Mouse (Mus musculus): ENCODE results near the gene Fggy. TPM values are rescaled to one million over a fixed set of nuclear protein-coding genes. Genes with fewer than 3 reads are reported as not detected.

The Fggy gene
- polyA plus RNA-seq (2017; shearing (Covaris generic)), result 5.3 TPM

DNA sequence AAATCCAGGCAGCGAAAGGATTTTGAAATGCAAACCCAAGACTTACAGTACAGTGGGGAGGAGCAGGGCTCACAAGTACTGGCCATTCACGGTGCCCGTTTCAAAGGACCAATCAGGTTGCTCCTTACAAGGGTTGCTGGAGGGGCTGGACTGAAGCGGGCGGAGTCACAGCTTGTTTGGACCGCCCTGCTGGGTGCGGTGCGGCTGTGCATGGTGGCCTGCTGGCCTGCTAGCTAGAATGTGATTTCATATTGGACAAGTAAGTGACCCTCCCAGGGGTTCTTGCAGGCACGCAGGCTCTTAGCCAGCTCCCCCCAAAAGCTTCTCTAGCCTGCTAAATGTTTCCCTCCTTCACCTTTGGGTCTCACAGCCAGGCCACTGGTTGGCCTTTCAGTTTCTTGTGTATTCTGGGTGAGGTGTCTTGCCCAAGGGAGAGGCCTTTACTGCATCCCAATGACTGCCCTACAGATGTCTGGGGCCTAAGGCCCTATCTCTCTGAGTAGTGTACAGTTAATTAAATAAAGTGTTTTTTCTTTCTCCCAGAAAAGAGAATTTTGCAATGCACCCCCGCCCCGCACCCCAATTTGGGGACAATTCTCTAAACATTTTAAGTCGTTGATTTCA, at the start of gene Fggy:
Fggy (plus strand) TSS at position 175 of the 624 bp plus-strand sequence.

DNA sequence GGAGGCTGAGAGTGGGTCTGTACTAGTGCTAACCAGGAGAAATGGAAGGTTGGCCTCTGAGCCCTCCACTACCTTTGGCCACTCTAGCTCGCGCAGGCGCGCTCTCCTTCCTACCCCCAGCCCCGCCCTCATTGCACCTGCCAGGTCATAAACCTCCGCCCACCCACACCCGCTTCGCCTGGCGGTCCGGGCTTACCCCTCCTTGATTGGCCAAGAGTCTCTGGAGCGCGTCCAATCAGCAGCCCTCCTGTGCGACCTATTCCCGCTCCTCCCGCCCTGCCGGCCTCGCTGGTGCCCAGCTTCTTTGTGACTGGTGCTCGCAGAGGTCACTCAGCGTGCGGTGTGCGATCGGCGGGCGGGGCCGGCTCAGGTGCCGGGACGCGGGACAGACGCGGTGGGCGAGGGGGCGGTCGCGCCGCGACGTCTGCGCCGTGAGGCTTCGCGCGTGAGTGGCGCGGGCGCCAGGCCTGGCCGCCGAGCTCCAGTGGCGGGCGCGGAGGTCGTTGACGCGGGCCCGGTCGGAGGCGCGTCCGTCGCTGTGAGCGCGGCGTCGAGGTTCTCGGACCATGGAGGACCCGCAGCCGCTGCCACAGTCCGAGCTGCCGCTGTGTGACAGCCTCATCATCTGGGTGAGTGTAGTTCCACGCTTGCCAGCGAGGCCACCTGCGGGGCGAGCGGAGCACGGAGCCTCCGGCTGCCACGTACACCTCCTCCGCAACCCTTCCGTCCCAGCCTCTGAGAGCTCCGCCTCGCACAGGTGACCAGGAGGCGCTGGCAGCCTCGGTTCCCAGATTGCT, 409.8 kb downstream of the Fggy start, which contains the start of gene Hook1:
Hook1 (plus strand) TSS at position 313 of the 797 bp plus-strand sequence.

All from naive thymus-derived CD4-positive, alpha-beta T cell, adult 5 months (primary cell).